ENCODE assay signal across 7 mouse cellular contexts in genomic region chr14:20793758-20794531, GRCm38 (mm10). TPM values are rescaled to one million over a fixed set of nuclear protein-coding genes. Genes with fewer than 3 reads are reported as not detected.
A peak's percentile ranks its signal among the peaks of the same experiment; 100 is the strongest.
DNase-seq lines count a peak whose midpoint lies in the region; ATAC-seq and TF ChIP-seq lines count a peak whose summit lies in the region.

TSS of gene Camk2g (minus strand) at chr14:20794088.

- H3K27me3 ChIP-seq in intestine, embryonic 15.5 days (replicated peaks), result no peaks in the 10 kb centered on the region
- H3K27me3 ChIP-seq in limb, embryonic 12.5 days, result no peaks in the 10 kb centered on the region
- no peaks in the 10 kb centered on the region for H3K27me3 ChIP-seq in midbrain, embryonic 14.5 days (ENCODE audit: control insufficient read depth, insufficient read depth, low read length)

- WGBS in intestine, embryonic 15.5 days, result under 1% methylated on average over 53 of the region's 76 CpGs
- WGBS in limb, embryonic 12.5 days, result under 1% methylated on average over 70 of the region's 76 CpGs
- 1% methylated on average over 58 of the region's 76 CpGs for WGBS in midbrain, embryonic 14.5 days

- peak; percentile 53; the same call in 1 of the 2 replicates for TF ChIP-seq POLR2A in cortical plate, adult 2 months (IDR thresholded peaks at IDR 0.05; ENCODE audit: extremely low read depth, insufficient read depth, low read length)

- intact Hi-C loops in gastrocnemius, postnatal 36 days (cut with DNase I), result no loop called here

- peak; percentile 95 for ATAC-seq in intestine, embryonic 15.5 days
- peak; percentile 90 for ATAC-seq in limb, embryonic 12.5 days (ENCODE audit: insufficient number of reproducible peaks, insufficient read depth, low FRiP score, low TSS enrichment, low read depth)
- ATAC-seq in midbrain, embryonic 14.5 days (ENCODE audit: low FRiP score, low TSS enrichment), result peak; percentile 88

- TF ChIP-seq CTCF in cortical plate, adult 2 months (IDR thresholded peaks at IDR 0.05; ENCODE audit: extremely low read depth, insufficient read depth, low read length), result no peak

- DNase-seq in adrenal gland, adult 18-20 months (ENCODE audit: low spot score in 2 of 2), result peak; percentile 82 to 84
- peak; percentile 77 to 82 for DNase-seq in gastrocnemius, postnatal 36 days
- peak; percentile 88 for DNase-seq in midbrain, embryonic 14.5 days
- DNase-seq in spleen, adult 12 weeks (ENCODE audit: low spot score), result peak; percentile 66

- H3K4me1 ChIP-seq in cortical plate, adult 2 months (ENCODE audit: control insufficient read depth, insufficient read depth, low read length), result peaks cover 11% of the 10 kb centered on the region; the same call in 1 of the 2 replicates
- peaks cover 21% of the 10 kb centered on the region for H3K4me1 ChIP-seq in intestine, embryonic 15.5 days (replicated peaks)
- H3K4me1 ChIP-seq in limb, embryonic 12.5 days (replicated peaks), result peaks cover 44% of the 10 kb centered on the region
- peaks cover 31% of the 10 kb centered on the region for H3K4me1 ChIP-seq in midbrain, embryonic 14.5 days (ENCODE audit: control insufficient read depth, insufficient read depth, low read length)

- H3K27ac ChIP-seq in cortical plate, adult 2 months (ENCODE audit: insufficient read depth, low read length), result peak within 1 kb of the TSS; percentile 68; the same call in 1 of the 2 replicates
- H3K27ac ChIP-seq in intestine, embryonic 15.5 days, result peak within 1 kb of the TSS; percentile 82
- H3K27ac ChIP-seq in limb, embryonic 12.5 days, result peak within 1 kb of the TSS; percentile 84
- peak within 1 kb of the TSS; percentile 85 for H3K27ac ChIP-seq in midbrain, embryonic 14.5 days (replicated peaks; ENCODE audit: low read depth, low read length)

- H3K36me3 ChIP-seq in intestine, embryonic 15.5 days, result peaks cover 11% of the 10 kb centered on the region
- H3K36me3 ChIP-seq in limb, embryonic 12.5 days, result peaks cover 32% of the 10 kb centered on the region
- H3K36me3 ChIP-seq in midbrain, embryonic 14.5 days (ENCODE audit: control insufficient read depth, insufficient read depth, low read length), result peaks cover 29% of the 10 kb centered on the region

- no peaks in the 10 kb centered on the region for H3K9me3 ChIP-seq in intestine, embryonic 15.5 days
- H3K9me3 ChIP-seq in limb, embryonic 12.5 days, result no peaks in the 10 kb centered on the region
- H3K9me3 ChIP-seq in midbrain, embryonic 14.5 days (ENCODE audit: control insufficient read depth, low read length), result no peaks in the 10 kb centered on the region

- peak within 1 kb of the TSS; percentile 90 for H3K4me2 ChIP-seq in intestine, embryonic 15.5 days (replicated peaks)
- H3K4me2 ChIP-seq in limb, embryonic 12.5 days, result peak within 1 kb of the TSS; percentile 85
- peak within 1 kb of the TSS; percentile 82 for H3K4me2 ChIP-seq in midbrain, embryonic 14.5 days (ENCODE audit: low read length)

- peak within 1 kb of the TSS; percentile 79 for H3K9ac ChIP-seq in intestine, embryonic 15.5 days
- H3K9ac ChIP-seq in limb, embryonic 12.5 days (replicated peaks), result peak within 1 kb of the TSS; percentile 85
- peak within 1 kb of the TSS; percentile 79 for H3K9ac ChIP-seq in midbrain, embryonic 14.5 days (replicated peaks; ENCODE audit: low read length)

- H3K4me3 ChIP-seq in cortical plate, adult 2 months (ENCODE audit: insufficient read depth, low read length), result peak within 1 kb of the TSS; percentile 48
- H3K4me3 ChIP-seq in intestine, embryonic 15.5 days (replicated peaks), result peak within 1 kb of the TSS; percentile 92
- H3K4me3 ChIP-seq in limb, embryonic 12.5 days (replicated peaks), result peak within 1 kb of the TSS; percentile 87
- peak within 1 kb of the TSS; percentile 87 for H3K4me3 ChIP-seq in midbrain, embryonic 14.5 days (replicated peaks; ENCODE audit: low read depth, low read length)

RNA-seq across cellular contexts. Expression of gene Camk2g, which starts in this region (rescaled TPM):
- 10 to 100 TPM; 38.2 to 51.8 TPM for total RNA-seq in adrenal gland, adult 18-20 months (2021)
- polyA plus RNA-seq in cortical plate, adult 2 months (2012; rRNA removed), result 287 and 303 TPM in 2 replicates
- total RNA-seq in gastrocnemius, postnatal 36 days (2021), result 100 to 1,000 TPM; 170 to 172 TPM
- 37.1 and 42.3 TPM in 2 replicates for polyA plus RNA-seq in intestine, embryonic 15.5 days (2015; fragmentation: Nextera tagmentation; extraction: Ambion mirVana)
- 59.0 and 67.8 TPM in 2 replicates for polyA plus RNA-seq in limb, embryonic 12.5 days (2016; fragmentation: Nextera tagmentation; extraction: Ambion mirVana)
- 122 and 129 TPM in 2 replicates for polyA plus RNA-seq in midbrain, embryonic 14.5 days (2014; fragmentation: Nextera tagmentation; extraction: Ambion mirVana)

Comparison
In these comparisons a context has a peak if more than half of its experiments do, and no peak if none do; other contexts are left out.
1. Peak in every context shown above with its lines: DNase-seq, ATAC-seq, H3K4me3 ChIP-seq and H3K27ac ChIP-seq.